Mouse (Mus musculus) kidney, postnatal 10 days (tissue): Measurements from ENCODE around the gene Ace2.

Experiments used
- DNase-seq: peaks from one replicate; pipeline ENCODE4 v3.0.0; 2021; ENCODE audit warnings: mixed read lengths

The Ace2 gene

GRCm38 (mm10) chrX:164139032-164139431 is at the start of gene Ace2:
TSS of gene Ace2 (plus strand) at chrX:164139332.
- no peak for DNase-seq

GRCm38 (mm10) chrX:164089916-164090315 is 49.2 kb upstream of the Ace2 start:
- DNase-seq, result no peak

DNA sequence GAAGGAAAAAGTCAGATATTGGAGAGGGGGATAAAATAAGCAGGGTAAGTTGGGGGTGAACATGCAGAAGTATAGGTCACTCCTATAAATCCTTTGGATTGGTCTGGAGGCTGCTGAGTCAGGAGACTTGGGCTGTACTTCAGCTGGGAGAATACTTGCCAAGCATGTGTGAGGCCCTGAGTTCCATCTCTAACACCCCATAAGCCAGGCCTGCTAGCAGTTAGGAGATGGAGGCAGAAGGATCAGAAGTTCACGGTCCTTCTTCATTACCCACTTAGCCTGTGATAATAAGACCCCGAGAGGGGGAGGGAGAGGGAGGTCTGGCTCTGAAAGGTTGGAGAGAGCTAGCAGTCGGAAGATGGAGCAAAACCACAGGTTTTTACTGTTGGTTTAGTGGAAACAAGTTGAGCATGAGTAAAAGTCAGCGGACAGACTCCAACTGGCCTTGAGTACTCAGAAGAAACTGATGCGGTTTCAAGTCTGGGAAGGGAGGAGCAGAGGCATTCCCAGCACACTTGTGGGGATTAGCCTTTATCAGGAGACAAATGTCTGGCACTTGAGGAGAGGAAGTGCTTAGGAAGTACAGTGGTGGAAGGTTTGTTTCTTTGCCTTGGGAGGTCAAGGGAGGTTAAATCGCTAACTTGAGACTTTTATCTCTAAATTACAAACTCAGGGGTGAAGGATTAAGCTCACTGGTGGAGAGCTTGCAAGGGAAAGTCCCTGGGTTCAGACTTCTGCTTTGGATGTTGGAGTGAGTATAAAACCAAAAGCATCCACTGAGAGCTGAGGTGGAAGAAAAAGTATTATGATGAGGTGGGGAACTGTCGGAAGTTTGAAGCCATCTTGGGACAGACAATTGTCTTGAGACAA is 46.6 kb upstream of the Ace2 start:
- peak; percentile 8 for DNase-seq

GRCm38 (mm10) chrX:164093435-164093834 is 45.7 kb upstream of the Ace2 start:
- no peak for DNase-seq

GRCm38 (mm10) chrX:164095838-164096237 is 43.3 kb upstream of the Ace2 start:
- DNase-seq, result no peak

DNA sequence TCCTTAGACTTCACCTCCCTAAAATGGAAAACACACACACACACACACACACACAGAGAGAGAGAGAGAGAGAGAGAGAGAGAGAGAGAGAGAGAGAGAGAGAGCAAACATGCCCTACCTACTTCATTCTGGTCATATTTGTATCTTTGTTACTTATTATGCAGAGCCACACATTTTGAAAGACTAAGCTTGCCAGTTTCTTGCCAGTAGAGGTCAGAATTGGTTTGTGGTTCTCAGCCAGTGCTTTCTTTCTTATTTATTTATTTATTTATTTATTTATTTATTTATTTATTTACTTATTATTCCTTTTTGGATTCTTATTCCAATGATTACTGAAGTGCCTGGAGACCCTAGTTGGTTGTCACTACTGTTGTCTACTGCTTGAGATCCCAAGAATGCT is 37.6 kb upstream of the Ace2 start:
- no peak for DNase-seq

DNA sequence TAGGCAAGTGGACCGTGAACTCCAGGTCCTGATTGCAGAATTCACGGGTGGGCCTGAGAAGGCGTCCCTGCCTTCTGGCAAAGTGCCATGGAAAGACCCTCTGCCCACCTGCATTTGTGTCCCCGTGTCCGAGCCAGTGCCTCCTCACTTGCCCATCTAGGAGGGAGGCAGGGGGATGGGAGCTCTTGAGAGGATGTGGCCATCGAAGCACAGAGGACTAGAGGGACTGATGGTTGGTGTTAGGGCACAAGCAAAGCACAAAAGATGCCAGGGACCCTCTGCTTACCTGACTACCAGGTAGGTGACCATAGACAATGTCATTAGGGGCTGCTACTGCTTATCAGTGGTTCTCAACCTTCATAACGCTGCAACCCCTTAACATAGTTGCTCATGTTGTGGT is 36.9 kb upstream of the Ace2 start:
- DNase-seq, result peak; percentile 7

DNA sequence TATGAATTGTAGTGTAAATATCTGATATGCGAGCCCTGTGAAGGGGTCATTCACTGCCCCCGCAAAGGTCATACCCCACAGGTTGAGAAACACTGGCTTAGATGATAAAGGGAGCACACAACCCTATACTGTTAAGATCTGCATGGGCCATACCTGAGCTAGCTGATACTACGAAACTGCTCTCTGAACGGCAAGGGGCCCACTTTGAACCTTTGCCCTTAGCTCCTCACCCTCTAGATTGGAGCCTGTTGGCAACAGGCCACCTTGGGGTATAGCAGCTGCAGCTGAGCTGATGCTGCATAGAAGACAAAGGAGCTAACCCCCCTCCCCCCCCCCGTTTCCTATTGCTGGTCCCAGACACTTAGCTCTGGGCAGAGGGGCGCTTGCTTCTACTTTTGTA is 36.5 kb upstream of the Ace2 start:
- DNase-seq, result peak; percentile 38

DNA sequence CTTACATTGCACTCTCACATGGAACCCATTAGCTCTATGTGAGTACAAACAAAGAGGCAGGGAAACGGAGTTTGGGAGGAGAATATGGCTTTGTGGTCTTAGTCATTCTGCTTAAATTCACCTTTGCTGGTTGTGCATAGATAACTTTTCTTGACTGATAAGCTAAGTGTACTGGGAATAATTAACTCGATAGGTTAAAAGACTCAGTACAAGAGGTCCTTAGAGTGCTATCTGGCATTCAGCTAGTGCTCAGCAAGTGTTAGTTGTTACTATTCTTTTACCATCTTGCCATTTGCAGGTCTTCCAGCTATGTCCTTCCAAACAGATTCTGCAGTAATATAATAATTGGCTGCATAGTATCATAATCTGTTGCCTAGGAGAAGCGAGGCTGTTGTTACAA is 28.0 kb upstream of the Ace2 start:
- DNase-seq, result no peak

DNA sequence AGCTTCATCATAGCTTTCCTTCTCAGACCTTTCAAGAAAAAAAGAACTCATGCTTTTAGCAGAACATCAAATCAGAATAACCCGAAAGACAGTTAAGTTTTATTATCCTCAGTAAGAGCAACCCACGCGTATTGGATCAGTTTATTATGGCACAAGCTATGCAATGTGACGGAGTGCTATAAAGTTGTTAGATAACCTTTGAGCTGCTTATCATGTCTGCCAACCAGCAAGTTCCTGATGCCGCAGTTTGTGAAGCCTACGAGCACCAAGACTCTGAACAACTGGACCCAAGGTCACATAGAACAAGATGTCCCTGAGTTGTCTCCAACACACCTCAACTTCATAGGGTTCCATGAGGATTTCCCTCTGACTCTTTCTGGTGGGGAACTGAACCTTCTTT is 25.4 kb upstream of the Ace2 start:
- DNase-seq, result no peak

- DNase-seq, result no peak
Observed at GRCm38 (mm10) chrX:164123942-164124341, 15.2 kb upstream of the Ace2 start.

- DNase-seq, result no peak
Observed at GRCm38 (mm10) chrX:164133531-164133930, 5.6 kb upstream of the Ace2 start.

- no peak for DNase-seq
Observed at GRCm38 (mm10) chrX:164135304-164135818, 3.8 kb upstream of the Ace2 start.

DNA sequence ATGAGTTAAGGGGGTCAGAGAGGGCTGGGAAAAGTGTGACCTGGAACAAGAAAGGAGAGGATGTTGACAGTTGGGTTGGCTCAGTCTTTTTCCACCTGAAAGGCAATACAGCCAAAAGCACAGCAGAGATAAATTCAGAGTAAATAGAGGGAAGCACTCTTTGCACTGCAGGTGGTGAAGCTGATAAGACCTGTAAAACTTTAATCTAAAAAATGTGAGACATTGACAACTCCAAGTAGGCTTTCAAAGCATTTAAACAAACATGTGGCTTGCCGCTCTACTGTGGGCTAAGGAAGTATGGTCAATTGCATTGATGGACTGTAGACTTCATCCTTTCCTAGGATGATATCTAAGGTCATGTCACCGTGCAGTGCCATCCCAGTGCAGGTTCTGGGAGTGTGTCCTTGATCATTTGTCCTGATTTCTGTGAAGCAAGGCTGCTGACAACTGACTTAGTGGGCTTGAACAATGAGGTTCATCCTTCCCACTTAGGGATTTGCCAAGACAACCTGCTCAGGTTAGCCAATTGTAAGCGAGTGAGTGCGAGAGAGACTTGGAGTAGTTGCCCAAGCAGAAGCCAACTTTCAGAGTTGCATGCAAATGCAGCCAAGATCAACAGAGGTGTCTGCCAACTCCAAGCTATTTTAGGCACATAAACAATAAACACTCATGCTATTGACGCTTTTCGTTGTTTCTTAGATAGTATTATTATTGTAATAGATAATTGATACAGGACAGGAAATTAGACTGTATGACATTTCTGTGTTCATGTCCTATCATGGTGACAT is 6.5 kb downstream of the Ace2 start:
- DNase-seq, result no peak

GRCm38 (mm10) chrX:164152703-164153102 is 13.6 kb downstream of the Ace2 start:
- peak; percentile 73 for DNase-seq

DNA sequence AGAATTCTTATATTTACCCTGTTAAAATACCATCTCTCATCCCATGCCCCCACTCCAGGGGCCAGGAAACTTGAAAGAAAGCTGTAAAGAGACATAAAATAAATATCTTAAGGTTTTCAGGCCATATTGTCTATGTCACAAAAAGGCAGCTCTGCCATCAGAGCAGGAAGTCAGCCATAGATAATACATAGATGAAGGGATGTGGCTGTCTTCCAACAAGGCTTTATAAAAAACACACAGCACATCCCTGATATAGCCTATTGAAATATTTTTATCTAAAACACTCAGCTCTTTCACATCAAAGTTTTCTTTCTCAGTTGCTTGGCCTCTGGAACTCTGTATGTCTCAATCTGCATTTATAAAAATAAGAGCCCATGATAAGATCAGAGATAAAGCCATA is 14.5 kb downstream of the Ace2 start:
- no peak for DNase-seq

DNA sequence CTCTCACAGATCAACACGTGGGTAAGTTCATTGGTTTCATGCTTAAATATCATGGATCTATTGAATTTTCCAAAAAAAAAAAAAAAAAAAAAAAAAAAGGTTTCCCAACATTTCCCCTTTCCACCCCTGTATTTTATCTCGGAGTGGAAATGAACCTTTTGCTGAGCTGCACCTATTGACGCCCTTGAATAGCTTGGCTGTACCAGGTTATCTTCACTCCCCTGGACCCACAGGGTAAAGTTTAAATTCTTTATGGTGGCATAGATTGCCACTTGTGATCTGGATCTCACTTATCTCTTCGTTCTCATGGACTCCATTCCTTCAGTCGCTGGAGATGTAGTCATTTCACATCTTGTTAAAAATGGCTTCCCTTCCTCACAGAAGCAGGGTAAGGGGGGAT is 15.5 kb downstream of the Ace2 start:
- DNase-seq, result no peak

DNA sequence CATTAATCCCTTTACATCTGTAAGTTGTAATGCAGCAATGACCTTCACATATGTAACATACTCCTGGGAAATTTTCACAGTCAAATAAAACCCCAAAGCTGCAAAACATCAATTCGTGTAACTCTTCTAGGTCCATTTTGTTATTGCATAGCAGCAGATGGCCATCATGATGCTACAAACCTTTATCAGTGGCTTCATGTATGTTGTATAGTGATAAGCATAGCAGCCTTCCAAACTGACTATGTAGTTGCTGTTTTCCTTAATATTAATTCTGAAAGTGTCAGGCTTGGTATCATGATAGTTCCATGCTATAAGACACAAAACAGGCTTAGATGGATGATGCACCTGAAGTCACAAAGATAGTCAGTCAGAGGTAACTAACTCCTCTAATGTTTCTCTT is 25.5 kb downstream of the Ace2 start:
- no peak for DNase-seq

- DNase-seq, result no peak
Observed at GRCm38 (mm10) chrX:164171034-164171433, 31.9 kb downstream of the Ace2 start.

DNA sequence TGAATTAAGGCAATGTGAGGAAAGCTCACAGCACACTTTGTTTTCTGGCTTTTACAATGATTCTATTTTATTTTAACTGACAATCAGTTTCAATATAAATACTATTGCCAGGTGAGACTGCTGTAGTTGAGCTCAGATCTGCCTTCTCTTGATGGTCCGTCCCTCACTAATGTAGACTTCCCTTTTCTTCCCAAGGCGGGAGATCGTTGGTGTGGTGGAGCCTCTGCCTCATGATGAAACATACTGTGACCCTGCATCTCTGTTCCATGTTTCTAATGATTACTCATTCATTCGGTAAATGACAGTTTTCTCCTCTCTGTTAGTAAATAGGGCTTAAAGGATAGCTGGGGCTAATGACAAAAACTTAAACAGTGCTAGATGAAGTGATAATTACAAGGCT is 34.7 kb downstream of the Ace2 start:
- no peak for DNase-seq

DNA sequence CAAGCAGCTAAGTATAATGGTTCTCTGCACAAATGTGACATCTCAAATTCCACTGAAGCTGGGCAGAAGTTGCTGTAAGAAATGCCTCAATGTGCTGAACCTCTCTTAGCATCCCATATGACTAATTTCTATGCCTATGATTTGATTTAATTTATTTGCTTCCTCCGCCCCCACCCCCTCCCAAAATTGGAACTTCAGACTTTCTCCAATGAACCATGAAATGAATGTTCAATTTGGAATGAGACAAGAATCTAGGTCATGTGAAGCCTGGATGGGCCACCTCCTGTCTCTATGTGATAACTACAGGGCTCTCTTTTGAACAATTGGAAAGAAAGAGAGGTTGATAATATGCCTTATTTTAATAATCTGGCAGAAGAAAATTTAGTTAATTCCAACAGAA is 36.2 kb downstream of the Ace2 start:
- DNase-seq, result no peak

DNA sequence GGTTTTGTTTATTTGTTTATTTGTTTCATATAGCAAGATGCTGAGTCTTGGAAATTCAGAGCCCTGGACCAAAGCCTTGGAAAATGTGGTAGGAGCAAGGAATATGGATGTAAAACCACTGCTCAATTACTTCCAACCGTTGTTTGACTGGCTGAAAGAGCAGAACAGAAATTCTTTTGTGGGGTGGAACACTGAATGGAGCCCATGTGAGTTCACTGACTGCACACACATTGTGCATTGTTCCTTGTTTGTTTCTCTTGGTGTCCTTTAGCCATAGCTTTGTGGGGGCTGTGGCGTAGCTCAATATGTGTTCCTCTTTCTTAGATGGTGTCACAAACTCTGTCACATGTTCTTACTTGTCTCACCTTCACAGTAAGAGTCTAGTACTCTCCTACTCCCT is 36.6 kb downstream of the Ace2 start:
- no peak for DNase-seq

DNA sequence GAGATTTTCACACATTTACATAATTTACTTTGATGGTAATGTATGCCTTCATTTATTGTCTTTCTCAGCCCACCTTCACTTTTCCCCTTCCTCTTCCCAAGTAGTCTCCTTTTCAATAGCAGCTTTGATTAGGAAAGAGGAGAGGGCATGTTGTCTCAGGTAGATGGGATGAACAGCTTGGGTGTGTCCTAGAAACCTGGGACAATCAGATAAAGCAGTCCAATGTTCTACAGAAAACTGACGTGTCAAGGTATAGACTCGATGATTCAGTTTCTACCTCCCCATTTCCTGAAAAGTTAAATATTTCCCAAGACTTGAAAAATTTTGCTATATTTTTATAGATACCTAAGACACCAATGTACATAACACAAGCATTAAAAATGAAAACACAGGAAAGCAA is 39.7 kb downstream of the Ace2 start:
- DNase-seq, result no peak

- peak; percentile 62 for DNase-seq
Observed at GRCm38 (mm10) chrX:164179746-164180145, 40.6 kb downstream of the Ace2 start.
